Mouse (Mus musculus): Measurements from ENCODE around the gene Kpna4. TPM values are rescaled to one million over a fixed set of nuclear protein-coding genes. Genes with fewer than 3 reads are reported as not detected.
A peak's percentile ranks its signal among the peaks of the same experiment; 100 is the strongest.

Gene Kpna4
- total RNA-seq (2021), result 10 to 100 TPM; 67.6 to 74.6 TPM
- long read RNA-seq, experiment 1, full-length matches to known transcripts, result 33 of 35 reads
- long read RNA-seq, experiment 1, partial matches to known transcripts, result 1 of 35 reads
- long read RNA-seq, experiment 1, other reads (novel, unspliced or antisense), result 1 of 35 reads
- long read RNA-seq, experiment 2, full-length matches to known transcripts, result 29 of 38 reads
- long read RNA-seq, experiment 2, partial matches to known transcripts, result 5 of 38 reads
- long read RNA-seq, experiment 2, other reads (novel, unspliced or antisense), result 4 of 38 reads

- peak; percentile 91 to 94 for DNase-seq (ENCODE audit: low spot score in 2 of 2)
These were observed at the start of gene Kpna4 for GRCm38 (mm10) chr3:69126509-69127345. Gene Kpna4 (minus strand): TSS chr3:69127113.

- DNase-seq (ENCODE audit: low spot score in 2 of 2), result no peak
These were observed 48.3 kb upstream of the Kpna4 start for GRCm38 (mm10) chr3:69175229-69175628.

- DNase-seq (ENCODE audit: low spot score in 2 of 2), result no peak
These were observed 44.2 kb upstream of the Kpna4 start for GRCm38 (mm10) chr3:69171123-69171522.

- DNase-seq (ENCODE audit: low spot score in 2 of 2), result no peak
These were observed 42.9 kb upstream of the Kpna4 start for GRCm38 (mm10) chr3:69169796-69170195.

- DNase-seq (ENCODE audit: low spot score in 2 of 2), result no peak
These were observed 41.8 kb upstream of the Kpna4 start for GRCm38 (mm10) chr3:69168724-69169123.

GRCm38 (mm10) chr3:69163057-69163456, 36.1 kb upstream of the Kpna4 start:
- DNase-seq (ENCODE audit: low spot score in 2 of 2), result no peak

- no peak for DNase-seq (ENCODE audit: low spot score in 2 of 2)
These were observed 33.5 kb upstream of the Kpna4 start for GRCm38 (mm10) chr3:69160429-69160828.

GRCm38 (mm10) chr3:69159501-69159900, 32.6 kb upstream of the Kpna4 start:
- no peak for DNase-seq (ENCODE audit: low spot score in 2 of 2)

- DNase-seq (ENCODE audit: low spot score in 2 of 2), result no peak
These were observed 31.0 kb upstream of the Kpna4 start for GRCm38 (mm10) chr3:69157886-69158285.

GRCm38 (mm10) chr3:69156484-69156883, 29.6 kb upstream of the Kpna4 start:
- DNase-seq (ENCODE audit: low spot score in 2 of 2), result no peak

GRCm38 (mm10) chr3:69154691-69155090, 27.8 kb upstream of the Kpna4 start:
- DNase-seq (ENCODE audit: low spot score in 2 of 2), result no peak

- DNase-seq (ENCODE audit: low spot score in 2 of 2), result no peak
These were observed 24.0 kb upstream of the Kpna4 start for GRCm38 (mm10) chr3:69150921-69151320.

- no peak for DNase-seq (ENCODE audit: low spot score in 2 of 2)
These were observed 15.6 kb upstream of the Kpna4 start for GRCm38 (mm10) chr3:69142372-69142994.

- peak in 1 of 2 experiments; percentile 55 for DNase-seq (ENCODE audit: low spot score in 2 of 2)
These were observed 13.9 kb upstream of the Kpna4 start for GRCm38 (mm10) chr3:69140851-69141250.

- DNase-seq (ENCODE audit: low spot score in 2 of 2), result no peak
These were observed 9.1 kb upstream of the Kpna4 start for GRCm38 (mm10) chr3:69136059-69136458.

- no peak for DNase-seq (ENCODE audit: low spot score in 2 of 2)
These were observed 4.1 kb upstream of the Kpna4 start for GRCm38 (mm10) chr3:69130973-69131372.

GRCm38 (mm10) chr3:69127693-69128092, 780 bp upstream of the Kpna4 start:
- no peak for DNase-seq (ENCODE audit: low spot score in 2 of 2)

GRCm38 (mm10) chr3:69127346-69127678, 399 bp upstream of the Kpna4 start:
- DNase-seq (ENCODE audit: low spot score in 2 of 2), result no peak

GRCm38 (mm10) chr3:69125891-69126508, 913 bp downstream of the Kpna4 start:
- peak; percentile 40 to 41 for DNase-seq (ENCODE audit: low spot score in 2 of 2)

- no peak for DNase-seq (ENCODE audit: low spot score in 2 of 2)
These were observed 1.5 kb downstream of the Kpna4 start for GRCm38 (mm10) chr3:69125461-69125860.

GRCm38 (mm10) chr3:69118827-69119226, 8.1 kb downstream of the Kpna4 start:
- no peak for DNase-seq (ENCODE audit: low spot score in 2 of 2)

- no peak for DNase-seq (ENCODE audit: low spot score in 2 of 2)
These were observed 12.2 kb downstream of the Kpna4 start for GRCm38 (mm10) chr3:69114760-69115159.

Data from layer of hippocampus, postnatal 14 days (tissue).